Mouse (Mus musculus) heart, postnatal 0 days (tissue): ENCODE measurements around the gene Slc38a2.

Experiments used
- CTCF ChIP-seq: IDR thresholded peaks from 2 replicates; pipeline ENCODE4 v1.5.1; 2016; ENCODE audit warnings: antibody characterized with exemption, control low read depth, low read depth
- EP300 ChIP-seq: IDR thresholded peaks from 2 replicates; pipeline ENCODE4 v1.6.1; 2016; ENCODE audit warnings: antibody characterized with exemption, low read depth

- TF ChIP-seq CTCF (no peak), EP300 (0 out of 2 replicates have a peak, but pooled peaks have one; percentile 16)
Measured at GRCm38 (mm10) chr15:96696486-96697284, 2.8 kb downstream of the Slc38a2 start.
